Mouse (Mus musculus) liver, adult (tissue): ENCODE results near the gene Isyna1.

Source experiments
- GATA4 ChIP-seq: IDR thresholded peaks from 2 replicates; pipeline ENCODE4 v1.6.1; 2014; ENCODE audit warnings: mild to moderate bottlenecking, low read length; ENCODE audit not compliant: insufficient replicate concordance

Gene Isyna1

GRCm38 (mm10) chr8:70563763-70564387, 30.3 kb upstream of the Isyna1 start:
- TF ChIP-seq GATA4: no peak

GRCm38 (mm10) chr8:70564696-70565235, 29.4 kb upstream of the Isyna1 start:
- no peak for TF ChIP-seq GATA4

- no peak for TF ChIP-seq GATA4
These were observed 28.6 kb upstream of the Isyna1 start for GRCm38 (mm10) chr8:70565561-70565960.

GRCm38 (mm10) chr8:70570360-70570759, 23.8 kb upstream of the Isyna1 start:
- TF ChIP-seq GATA4: no peak

GRCm38 (mm10) chr8:70570990-70571389, 23.2 kb upstream of the Isyna1 start:
- TF ChIP-seq GATA4: no peak

GRCm38 (mm10) chr8:70574302-70574701, 19.9 kb upstream of the Isyna1 start:
- no peak for TF ChIP-seq GATA4

GRCm38 (mm10) chr8:70574915-70575314, 19.3 kb upstream of the Isyna1 start:
- peak; percentile 95 for TF ChIP-seq GATA4

GRCm38 (mm10) chr8:70577207-70577606, 17.0 kb upstream of the Isyna1 start:
- no peak for TF ChIP-seq GATA4

- TF ChIP-seq GATA4: no peak
These were observed 10.4 kb upstream of the Isyna1 start for GRCm38 (mm10) chr8:70583476-70584387.

GRCm38 (mm10) chr8:70584606-70585257, 9.4 kb upstream of the Isyna1 start:
- TF ChIP-seq GATA4: no peak

- no peak for TF ChIP-seq GATA4
These were observed 8.9 kb upstream of the Isyna1 start for GRCm38 (mm10) chr8:70585258-70585652.

- TF ChIP-seq GATA4: no peak
These were observed 2.6 kb upstream of the Isyna1 start for GRCm38 (mm10) chr8:70591569-70591968.

GRCm38 (mm10) chr8:70593173-70593572, 1.0 kb upstream of the Isyna1 start:
- TF ChIP-seq GATA4: no peak

GRCm38 (mm10) chr8:70594621-70595564, 720 bp downstream of the Isyna1 start:
- no peak for TF ChIP-seq GATA4
